Mouse (Mus musculus) heart, postnatal 14 days (tissue): ENCODE data around the gene Smco3. TPM values are rescaled to one million over a fixed set of nuclear protein-coding genes. Genes with fewer than 3 reads are reported as not detected.
"Not testable (repeated sequence)": the region's sequence is repeated elsewhere in the genome, so short reads cannot be mapped to it uniquely, and the experiment has no call there.

Source experiments
- DNase-seq, 2 experiments: peaks; one replicate each; pipeline ENCODE4 v3.0.0; 2021 to 2022
- intact Hi-C: fragments of 180-260 bp; cut with DNase I; formaldehyde crosslinking; loops from one replicate; pipeline ENCODE4 v1.15.1; 2025
- long read RNA-seq, 2 experiments: library from polyadenylated mRNA; stranded (forward); transcript quantifications; one replicate each; pipeline ENCODE4 v2.0.0; 2021
- total RNA-seq, 2 experiments: library from RNA; stranded (reverse); gene quantifications; 2 replicates each; pipeline ENCODE4 v1.2.3; 2021

Gene Smco3
- not detected for total RNA-seq
- long read RNA-seq, experiment 1, result 0 reads
- long read RNA-seq, experiment 2, result 0 reads

GRCm38 (mm10) chr6:136835352-136835751 lies at the start of gene Smco3:
Smco3 (minus strand) TSS chr6:136835452.
- intact Hi-C loops, result no loop called here
- no peak for DNase-seq

GRCm38 (mm10) chr6:136884766-136885165 lies 49.5 kb upstream of the Smco3 start:
- intact Hi-C loops, result not testable (repeated sequence)

DNA sequence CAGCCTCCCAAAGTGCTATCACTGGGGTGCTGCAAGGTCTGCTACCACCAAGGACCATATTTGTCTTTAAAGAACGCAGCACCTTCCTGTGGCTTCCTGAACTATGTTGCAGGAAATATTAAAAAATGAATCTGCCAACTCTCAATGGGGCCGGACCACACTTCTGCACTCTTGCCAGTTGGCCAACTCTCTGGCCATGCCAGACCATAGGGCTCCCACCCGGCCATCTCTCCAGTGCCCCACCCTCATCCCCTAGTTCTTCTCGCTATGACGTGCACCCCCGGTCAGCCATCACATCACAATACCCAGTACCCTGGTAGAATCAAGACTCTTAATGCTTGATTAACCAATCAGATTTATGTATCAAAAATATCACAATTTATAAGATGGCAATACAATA lies 48.7 kb upstream of the Smco3 start:
- intact Hi-C loops, result no loop called here

More at GRCm38 (mm10) chr6:136884766-136885165, 49.5 kb upstream of the Smco3 start:
- DNase-seq, result not testable (repeated sequence)

GRCm38 (mm10) chr6:136883431-136883915 lies 48.2 kb upstream of the Smco3 start:
- peak; percentile 28 to 47 for DNase-seq
- intact Hi-C loops, result no loop called here

More for the DNA sequence above, 48.7 kb upstream of the Smco3 start:
- DNase-seq, result no peak

- DNase-seq, result no peak
- intact Hi-C loops, result no loop called here
Measured at GRCm38 (mm10) chr6:136881678-136882077, 46.4 kb upstream of the Smco3 start.

- DNase-seq, result peak; percentile 66 to 73
- intact Hi-C loops, result no loop called here
Measured at GRCm38 (mm10) chr6:136875670-136876069, 40.4 kb upstream of the Smco3 start, which contains the start of gene Mgp. Mgp (minus strand) TSS chr6:136875823.

GRCm38 (mm10) chr6:136874599-136874998 lies 39.3 kb upstream of the Smco3 start:
- intact Hi-C loops, result no loop called here
- peak; percentile 31 to 57 for DNase-seq

- no peak for DNase-seq
- intact Hi-C loops, result no loop called here
Measured at GRCm38 (mm10) chr6:136868921-136869320, 33.7 kb upstream of the Smco3 start.

DNA sequence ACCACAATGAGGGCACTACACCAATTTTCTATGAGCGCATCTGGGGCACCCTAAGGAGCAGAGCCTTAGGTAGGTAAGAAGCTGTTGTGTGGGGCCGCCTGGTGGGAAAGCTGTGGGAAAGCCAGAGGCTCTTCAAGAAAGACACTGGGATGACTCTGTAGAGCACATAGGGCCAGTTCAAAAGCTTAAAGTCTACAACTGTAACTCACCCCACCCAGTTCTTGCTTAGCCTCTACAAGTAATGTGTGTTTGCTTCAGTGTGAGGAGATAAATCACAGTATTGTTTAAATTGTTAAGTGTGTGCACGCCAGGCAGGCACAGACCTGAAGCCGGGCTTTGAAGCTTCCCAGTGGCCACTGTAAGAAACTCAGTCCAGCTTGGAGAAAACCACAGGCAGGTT lies 30.9 kb upstream of the Smco3 start:
- intact Hi-C loops, result no loop called here
- no peak for DNase-seq

- no peak for DNase-seq
- intact Hi-C loops, result no loop called here
Measured at GRCm38 (mm10) chr6:136865360-136865759, 30.1 kb upstream of the Smco3 start.

DNA sequence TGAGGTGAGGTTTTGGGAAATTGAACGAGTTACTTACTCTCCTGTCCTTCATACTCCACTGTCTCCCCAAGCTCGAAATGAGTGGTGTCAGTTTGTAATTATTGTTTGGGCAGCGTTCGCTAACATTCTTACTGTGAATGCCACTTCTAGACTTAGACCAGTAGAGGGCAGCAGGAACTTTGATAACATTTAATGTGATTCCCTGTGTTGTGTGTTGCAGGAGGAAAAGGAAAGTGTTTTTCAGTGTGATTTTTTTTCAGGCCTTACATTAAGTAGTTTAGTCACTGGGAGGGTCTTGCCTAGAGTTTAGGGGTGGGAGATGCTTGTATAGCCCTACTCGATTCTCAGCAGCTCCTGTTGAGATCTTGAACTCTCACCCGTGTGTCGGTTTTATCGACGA lies 25.8 kb upstream of the Smco3 start:
- intact Hi-C loops, result loop anchor here (1.0 to 5.0 kb wide), 3 partner anchors 59 to 121 kb away; no protein-coding TSS in a partner anchor
- peak in 1 of 2 experiments; percentile 43 for DNase-seq

DNA sequence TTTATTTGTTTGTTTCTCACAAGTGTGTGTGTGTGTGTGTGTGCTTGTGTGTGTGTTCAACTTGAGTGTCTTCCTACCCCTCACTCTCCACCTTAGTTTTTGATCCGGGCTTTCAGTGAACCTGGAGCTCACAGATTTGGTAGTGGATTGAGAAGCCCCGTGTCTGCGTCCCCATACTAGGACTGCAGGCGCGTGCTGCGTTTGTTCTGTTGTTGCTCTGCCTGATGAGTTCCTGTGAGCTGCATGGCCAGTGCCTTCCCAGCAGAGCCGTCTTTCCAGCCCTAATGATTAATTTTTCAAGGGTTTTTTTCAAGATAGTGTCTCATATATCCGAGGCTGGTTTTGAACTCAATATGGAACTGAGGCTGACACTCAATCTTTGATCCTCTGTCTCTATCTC lies 23.2 kb upstream of the Smco3 start:
- peak in 1 of 2 experiments; percentile 15 for DNase-seq
- intact Hi-C loops, result no loop called here

DNA sequence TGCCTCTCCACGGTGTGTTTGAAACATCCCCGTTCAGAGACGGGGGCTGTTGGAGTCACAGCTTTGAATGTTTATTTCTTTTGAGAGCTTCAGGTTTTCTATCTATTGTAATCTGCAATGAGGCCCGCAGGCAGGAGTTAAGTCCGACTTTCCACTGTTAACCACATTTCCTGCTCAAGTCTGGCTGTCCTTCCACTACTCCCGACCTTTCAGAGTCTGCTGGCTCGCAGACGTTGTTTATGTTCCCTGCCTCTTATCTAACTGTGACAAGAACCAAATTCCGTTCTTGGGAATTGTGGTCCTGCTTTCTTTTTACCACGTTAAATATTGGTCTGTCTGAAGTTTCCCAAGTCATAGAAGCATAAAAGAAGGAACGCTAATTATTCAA lies 22.6 kb upstream of the Smco3 start:
- intact Hi-C loops, result no loop called here
- DNase-seq, result peak; percentile 47 to 53

- intact Hi-C loops, result no loop called here
- DNase-seq, result peak; percentile 43 to 58
Measured at GRCm38 (mm10) chr6:136857186-136857872, 22.1 kb upstream of the Smco3 start, which contains the start of gene Art4. Art4 (minus strand) TSS chr6:136857733.

DNA sequence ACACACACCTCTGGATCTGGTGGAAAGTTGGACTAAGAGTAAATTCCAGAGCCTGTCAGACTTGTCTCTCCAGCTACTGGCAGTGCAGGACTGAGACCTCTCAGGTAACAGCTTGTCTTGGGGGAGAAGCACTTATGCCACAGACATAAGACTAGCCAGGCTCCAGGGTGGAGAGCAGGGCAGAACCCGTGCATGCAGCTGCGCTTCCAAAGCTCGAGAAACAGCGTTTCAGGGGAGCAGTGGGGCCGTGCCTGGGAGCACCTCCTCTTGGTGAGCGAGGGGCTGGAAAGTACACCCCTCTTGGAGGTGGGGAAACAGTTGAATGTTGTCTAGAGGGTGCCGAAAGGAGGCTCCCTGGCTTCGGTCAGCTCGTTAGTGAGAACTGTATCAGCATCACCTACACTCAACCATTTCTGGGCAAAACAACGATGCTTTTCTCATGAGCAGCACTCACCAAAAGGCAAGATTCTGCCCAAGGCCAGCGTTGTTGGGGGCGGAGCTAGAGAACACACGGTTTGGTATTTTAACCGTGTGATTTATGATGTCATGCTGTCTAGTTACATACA lies 20.9 kb upstream of the Smco3 start:
- intact Hi-C loops, result no loop called here
- DNase-seq, result peak in 1 of 2 experiments; percentile 16

GRCm38 (mm10) chr6:136855183-136855582 lies 19.9 kb upstream of the Smco3 start:
- DNase-seq, result no peak
- intact Hi-C loops, result no loop called here

GRCm38 (mm10) chr6:136854361-136854781 lies 19.1 kb upstream of the Smco3 start:
- intact Hi-C loops, result no loop called here
- no peak for DNase-seq

DNA sequence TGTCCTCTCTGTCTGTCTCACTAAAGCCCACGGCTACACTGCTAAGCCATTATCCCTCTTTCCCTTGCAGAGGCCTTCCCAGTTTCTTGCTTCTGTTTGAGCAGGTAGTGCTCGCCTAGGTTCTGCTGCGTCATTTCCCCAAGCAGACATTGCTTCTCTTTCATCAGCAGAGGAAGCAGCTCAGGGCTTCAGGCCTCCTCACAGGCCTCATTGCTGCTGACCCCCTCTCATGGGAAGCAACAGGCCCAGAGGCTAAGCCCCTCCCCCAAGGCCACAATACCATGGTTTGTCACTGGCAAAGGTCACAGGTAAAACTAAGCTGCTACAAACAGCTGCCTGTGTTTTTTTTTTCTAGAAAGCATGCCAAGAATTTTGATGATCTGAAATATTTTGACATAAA lies 17.5 kb upstream of the Smco3 start:
- DNase-seq, result no peak
- intact Hi-C loops, result no loop called here

DNA sequence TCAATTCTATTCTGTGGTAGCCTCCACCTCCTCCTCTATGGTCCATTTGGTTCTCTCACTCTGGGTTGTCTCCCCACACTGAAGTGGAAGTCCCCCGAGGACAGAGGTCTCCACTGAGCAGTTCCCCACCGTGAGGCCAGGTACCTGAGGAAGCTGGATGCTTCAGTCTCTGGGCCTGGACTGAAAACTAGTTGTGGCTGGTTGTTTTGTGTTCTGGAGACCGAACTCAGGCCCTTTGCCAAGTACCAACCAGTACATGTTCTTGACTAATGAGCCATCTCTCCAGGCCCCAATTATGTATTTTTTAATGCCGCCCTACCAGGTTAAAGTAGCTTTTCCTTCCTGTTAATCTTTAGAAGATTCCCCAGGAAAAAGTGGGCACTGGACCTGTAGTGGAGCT lies 17.1 kb upstream of the Smco3 start:
- intact Hi-C loops, result no loop called here
- no peak for DNase-seq

- intact Hi-C loops, result no loop called here
- no peak for DNase-seq
Measured at GRCm38 (mm10) chr6:136850267-136850666, 15.0 kb upstream of the Smco3 start.

- intact Hi-C loops, result no loop called here
- no peak for DNase-seq
Measured at GRCm38 (mm10) chr6:136848971-136849370, 13.7 kb upstream of the Smco3 start.

GRCm38 (mm10) chr6:136848399-136848798 lies 13.1 kb upstream of the Smco3 start:
- intact Hi-C loops, result no loop called here
- no peak for DNase-seq
